Mouse (Mus musculus) heart, embryonic 10.5 days (tissue): ENCODE data around the gene Ptprg. TPM values are rescaled to one million over a fixed set of nuclear protein-coding genes. Genes with fewer than 3 reads are reported as not detected.

Source experiments
- DNase-seq: peaks from one replicate; pipeline ENCODE4 v3.0.0-alpha.2; 2017; ENCODE audit warnings: low spot score
- H3K27ac ChIP-seq: fragments of 300-500 bp; sonication (generic); 2 replicates; pipeline ENCODE4 v1.5.1; 2016; ENCODE audit warnings: mild to moderate bottlenecking
- H3K27me3 ChIP-seq: fragments of 300-500 bp; sonication (generic); 2 replicates; pipeline ENCODE4 v1.6.1; 2016; ENCODE audit warnings: mild to moderate bottlenecking; ENCODE audit not compliant: poor library complexity, insufficient read depth, severe bottlenecking
- H3K36me3 ChIP-seq: fragments of 300-500 bp; sonication (generic); 2 replicates; pipeline ENCODE4 v1.6.1; 2016; ENCODE audit warnings: mild to moderate bottlenecking, moderate library complexity
- H3K4me1 ChIP-seq: fragments of 300-500 bp; sonication (generic); 2 replicates; pipeline ENCODE4 v1.6.1; 2016; ENCODE audit warnings: mild to moderate bottlenecking
- H3K4me3 ChIP-seq: fragments of 300-500 bp; sonication (generic); 2 replicates; pipeline ENCODE4 v1.5.1; 2016; ENCODE audit warnings: mild to moderate bottlenecking, moderate library complexity
- H3K9me3 ChIP-seq: fragments of 300-500 bp; sonication (generic); 2 replicates; pipeline ENCODE4 v1.6.1; 2016; ENCODE audit warnings: mild to moderate bottlenecking, moderate library complexity
- WGBS: fragments of 180-500 bp; shearing (Covaris S2); methylation state at CpG from one replicate; pipeline ENCODE4 v1.1.7; 2016; 5-methylcytosine and 5-hydroxymethylcytosine counted together
- polyA plus RNA-seq: library from polyadenylated mRNA; unstranded; fragments of >200 nt; fragmentation: Nextera tagmentation; extraction: Ambion mirVana; gene quantifications from 2 replicates; pipeline ENCODE4 v1.2.1, GENCODE M21; 2016

Ptprg gene
- polyA plus RNA-seq, 1 experiment from 2014 or later: 22.8 TPM

- no peaks in the 10 kb centered on the region for H3K27me3 ChIP-seq
- H3K4me1 ChIP-seq: no peaks in the 10 kb centered on the region
- WGBS: 89% methylated on average over 3 of the region's 3 CpGs
- no peaks in the 10 kb centered on the region for H3K9me3 ChIP-seq
- DNase-seq: no peak
- no peak overlapping the region for H3K27ac ChIP-seq
- H3K4me3 ChIP-seq: no peak overlapping the region
- no peaks in the 10 kb centered on the region for H3K36me3 ChIP-seq
These were observed 280.3 kb downstream of the Ptprg start for GRCm38 (mm10) chr14:11833678-11834077.

- no peaks in the 10 kb centered on the region for H3K36me3 ChIP-seq
- 73% methylated on average over 12 of the region's 12 CpGs for WGBS
- no peaks in the 10 kb centered on the region for H3K9me3 ChIP-seq
- H3K27me3 ChIP-seq: no peaks in the 10 kb centered on the region
- no peaks in the 10 kb centered on the region for H3K4me1 ChIP-seq
- no peak for DNase-seq
- H3K4me3 ChIP-seq: no peak overlapping the region
- no peak overlapping the region for H3K27ac ChIP-seq
These were observed 282.5 kb downstream of the Ptprg start for GRCm38 (mm10) chr14:11835706-11836445.

GRCm38 (mm10) chr14:11837714-11838113, 284.4 kb downstream of the Ptprg start:
- H3K27me3 ChIP-seq: no peaks in the 10 kb centered on the region
- H3K4me1 ChIP-seq: no peaks in the 10 kb centered on the region
- DNase-seq: no peak
- H3K27ac ChIP-seq: no peak overlapping the region
- H3K9me3 ChIP-seq: no peaks in the 10 kb centered on the region
- H3K4me3 ChIP-seq: no peak overlapping the region
- no peaks in the 10 kb centered on the region for H3K36me3 ChIP-seq
- WGBS: 87% methylated on average over 1 of the region's 1 CpGs

- H3K27me3 ChIP-seq: no peaks in the 10 kb centered on the region
These were observed 288.3 kb downstream of the Ptprg start for GRCm38 (mm10) chr14:11841621-11842020.

GRCm38 (mm10) chr14:11852896-11853295, 299.6 kb downstream of the Ptprg start:
- no peak overlapping the region for H3K27ac ChIP-seq
- no peaks in the 10 kb centered on the region for H3K36me3 ChIP-seq
- 89% methylated on average over 3 of the region's 3 CpGs for WGBS
- H3K27me3 ChIP-seq: no peaks in the 10 kb centered on the region
- H3K4me1 ChIP-seq: peaks cover 1% of the 10 kb centered on the region
- H3K9me3 ChIP-seq: no peaks in the 10 kb centered on the region
- DNase-seq: peak; percentile 55
- no peak overlapping the region for H3K4me3 ChIP-seq

More at GRCm38 (mm10) chr14:11841621-11842020, 288.3 kb downstream of the Ptprg start:
- Histone ChIP-seq H3K27ac (no peak overlapping the region), H3K36me3 (no peaks in the 10 kb centered on the region), H3K4me1 (no peaks in the 10 kb centered on the region), H3K9me3 (no peaks in the 10 kb centered on the region), H3K4me3 (no peak overlapping the region)
- 69% methylated on average over 4 of the region's 4 CpGs for WGBS
- DNase-seq: no peak

- H3K4me1 ChIP-seq: peaks cover 13% of the 10 kb centered on the region
- no peaks in the 10 kb centered on the region for H3K27me3 ChIP-seq
- H3K27ac ChIP-seq: no peak overlapping the region
- DNase-seq: no peak
- H3K36me3 ChIP-seq: no peaks in the 10 kb centered on the region
- no peak overlapping the region for H3K4me3 ChIP-seq
- H3K9me3 ChIP-seq: no peaks in the 10 kb centered on the region
These were observed 302.2 kb downstream of the Ptprg start for GRCm38 (mm10) chr14:11855499-11855898.

- peaks cover 13% of the 10 kb centered on the region for H3K4me1 ChIP-seq
- 69% methylated on average over 3 of the region's 3 CpGs for WGBS
- no peaks in the 10 kb centered on the region for H3K36me3 ChIP-seq
- H3K4me3 ChIP-seq: no peak overlapping the region
- no peaks in the 10 kb centered on the region for H3K9me3 ChIP-seq
- no peak overlapping the region for H3K27ac ChIP-seq
- DNase-seq: no peak
- H3K27me3 ChIP-seq: no peaks in the 10 kb centered on the region
These were observed 304.7 kb downstream of the Ptprg start for GRCm38 (mm10) chr14:11857928-11858481.

GRCm38 (mm10) chr14:11863286-11863685, 310.0 kb downstream of the Ptprg start:
- H3K27ac ChIP-seq: no peak overlapping the region
- no peaks in the 10 kb centered on the region for H3K36me3 ChIP-seq
- WGBS: 54% methylated on average over 3 of the region's 3 CpGs
- H3K27me3 ChIP-seq: no peaks in the 10 kb centered on the region
- DNase-seq: no peak
- H3K4me1 ChIP-seq: peaks cover 20% of the 10 kb centered on the region
- H3K9me3 ChIP-seq: no peaks in the 10 kb centered on the region
- no peak overlapping the region for H3K4me3 ChIP-seq

- DNase-seq: no peak
- Histone ChIP-seq H3K36me3 (no peaks in the 10 kb centered on the region), H3K4me3 (no peak overlapping the region), H3K9me3 (no peaks in the 10 kb centered on the region), H3K27me3 (no peaks in the 10 kb centered on the region), H3K27ac (no peak overlapping the region), H3K4me1 (peaks cover 17% of the 10 kb centered on the region)
- WGBS: 66% methylated on average over 3 of the region's 3 CpGs
These were observed 311.5 kb downstream of the Ptprg start for GRCm38 (mm10) chr14:11864840-11865239.

GRCm38 (mm10) chr14:11865332-11865731, 312.0 kb downstream of the Ptprg start:
- no peaks in the 10 kb centered on the region for H3K36me3 ChIP-seq
- no peaks in the 10 kb centered on the region for H3K27me3 ChIP-seq
- no peak for DNase-seq
- H3K27ac ChIP-seq: no peak overlapping the region
- peaks cover 17% of the 10 kb centered on the region for H3K4me1 ChIP-seq
- H3K9me3 ChIP-seq: no peaks in the 10 kb centered on the region
- 27% methylated on average over 5 of the region's 5 CpGs for WGBS
- H3K4me3 ChIP-seq: no peak overlapping the region

GRCm38 (mm10) chr14:11865872-11866271, 312.5 kb downstream of the Ptprg start:
- H3K36me3 ChIP-seq: no peaks in the 10 kb centered on the region
- 79% methylated on average over 6 of the region's 6 CpGs for WGBS
- no peaks in the 10 kb centered on the region for H3K9me3 ChIP-seq
- H3K27ac ChIP-seq: no peak overlapping the region
- H3K27me3 ChIP-seq: no peaks in the 10 kb centered on the region
- H3K4me3 ChIP-seq: no peak overlapping the region
- no peak for DNase-seq
- peaks cover 17% of the 10 kb centered on the region for H3K4me1 ChIP-seq

GRCm38 (mm10) chr14:11866416-11866815, 313.1 kb downstream of the Ptprg start:
- Histone ChIP-seq H3K4me3 (no peak overlapping the region), H3K36me3 (no peaks in the 10 kb centered on the region), H3K27me3 (no peaks in the 10 kb centered on the region), H3K9me3 (no peaks in the 10 kb centered on the region), H3K27ac (no peak overlapping the region), H3K4me1 (peaks cover 17% of the 10 kb centered on the region)
- DNase-seq: no peak
- 63% methylated on average over 7 of the region's 7 CpGs for WGBS

- H3K4me1 ChIP-seq: peaks cover 30% of the 10 kb centered on the region
- 43% methylated on average over 6 of the region's 6 CpGs for WGBS
- H3K9me3 ChIP-seq: no peaks in the 10 kb centered on the region
- DNase-seq: no peak
- no peaks in the 10 kb centered on the region for H3K36me3 ChIP-seq
- no peaks in the 10 kb centered on the region for H3K27me3 ChIP-seq
- H3K27ac ChIP-seq: no peak overlapping the region
- no peak overlapping the region for H3K4me3 ChIP-seq
These were observed 315.3 kb downstream of the Ptprg start for GRCm38 (mm10) chr14:11868636-11869035.
